Mouse (Mus musculus) 3134 (cell line): Measurements from ENCODE around the gene Ptpro.

Experiments used
- DNase-seq: peaks from one replicate; pipeline ENCODE4 v3.0.0-alpha.2; 2011; ENCODE audit warnings: low spot score; ENCODE audit not compliant: insufficient read length; ENCODE audit errors: extremely low read depth

Ptpro gene

DNA sequence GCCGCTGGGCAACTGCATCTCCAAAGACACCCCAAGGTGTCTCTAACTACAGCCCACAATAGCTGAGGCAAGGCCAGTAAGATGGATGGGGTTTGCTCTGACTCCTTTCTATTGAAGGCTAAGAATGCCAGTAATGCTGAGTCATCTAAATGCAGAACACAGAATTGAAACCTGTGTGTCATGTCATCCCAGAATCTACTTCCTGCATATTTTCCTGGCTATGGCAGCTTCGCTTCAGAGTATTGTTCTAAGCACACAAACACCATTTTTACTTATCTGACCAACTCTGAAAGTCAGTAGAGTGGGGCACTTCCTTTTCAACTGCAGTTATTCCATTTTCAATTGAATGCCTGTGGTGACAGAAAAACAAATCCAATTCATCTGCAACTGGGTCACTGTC lies 40.3 kb downstream of the Ptpro start:
- no peak for DNase-seq

DNA sequence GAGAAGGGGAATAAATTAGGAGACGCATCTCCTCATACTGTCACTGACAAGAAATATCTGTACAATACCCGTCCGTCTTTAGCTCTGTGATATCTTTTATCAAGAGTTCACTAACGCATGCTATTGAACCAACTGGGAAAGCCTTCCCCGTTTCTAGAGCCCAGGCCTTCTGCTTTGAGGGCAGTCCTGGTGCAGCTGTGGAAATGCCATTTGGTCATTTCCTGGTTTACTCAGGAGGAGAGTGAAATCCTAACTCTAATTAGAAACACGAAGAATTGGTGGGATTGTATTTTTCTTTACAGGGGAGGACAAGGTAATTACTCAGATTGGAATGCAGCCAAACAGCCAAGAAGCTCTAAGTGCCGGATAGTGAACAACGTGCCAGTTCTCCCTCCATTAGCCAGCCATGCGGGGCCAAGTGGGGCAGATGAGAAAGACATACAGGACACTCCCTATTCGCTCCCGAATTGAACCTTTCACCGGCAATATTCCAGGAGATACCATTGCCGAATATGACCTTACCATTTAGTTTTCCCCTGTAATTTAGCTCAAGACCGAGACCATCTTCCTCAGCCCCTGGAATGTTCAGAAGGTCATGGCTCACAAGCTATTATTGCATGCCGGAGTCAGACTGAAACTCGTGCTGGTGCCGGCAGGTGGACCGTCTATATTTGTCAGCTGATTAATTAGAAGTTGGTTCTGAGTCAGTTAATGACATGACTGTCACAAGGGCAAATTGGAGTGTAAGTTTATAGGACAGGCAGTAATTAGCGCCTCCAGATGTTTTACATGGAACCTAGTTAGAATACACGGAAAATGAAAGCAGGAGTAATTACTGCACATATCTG lies 43.1 kb downstream of the Ptpro start:
- DNase-seq = no peak

DNA sequence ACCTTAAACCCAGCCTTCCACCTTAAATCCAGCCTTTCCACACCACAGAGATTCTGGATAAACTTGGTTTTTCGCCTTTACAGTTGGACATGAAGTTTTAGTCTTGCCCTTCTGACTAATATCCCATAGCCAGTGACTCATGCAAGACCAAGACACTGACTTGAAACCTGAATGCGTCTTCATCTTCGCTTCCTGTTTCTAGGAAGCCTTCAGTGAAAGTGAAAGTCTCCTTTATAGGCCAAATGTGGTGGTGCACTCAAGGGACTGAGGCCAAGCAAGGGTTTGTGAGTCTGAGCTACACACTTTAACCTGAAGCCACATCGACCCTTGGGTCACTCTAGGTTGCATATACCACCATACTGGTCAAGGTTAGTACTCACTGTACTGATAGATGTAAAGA lies 50.4 kb downstream of the Ptpro start:
- peak; percentile 27 for DNase-seq

DNA sequence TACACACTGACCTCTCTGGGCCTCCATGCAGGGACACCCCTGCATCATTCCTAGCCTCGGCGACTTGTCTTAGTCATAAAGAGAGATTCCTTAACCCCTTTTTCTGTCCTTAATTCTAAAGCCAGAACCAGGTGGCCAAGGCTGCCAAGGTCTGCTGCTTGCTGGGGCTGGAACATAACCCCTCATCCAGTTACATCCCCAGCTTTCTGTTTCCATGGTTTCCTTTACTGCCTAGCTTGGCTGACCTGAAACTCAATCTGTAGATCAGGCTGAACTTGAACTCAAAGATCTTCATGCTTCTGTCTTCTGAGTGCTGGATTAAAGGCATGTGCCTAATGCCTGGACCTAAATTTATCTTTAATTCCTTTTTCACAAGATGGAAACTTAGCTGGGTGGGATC lies 51.7 kb downstream of the Ptpro start:
- DNase-seq = no peak

DNA sequence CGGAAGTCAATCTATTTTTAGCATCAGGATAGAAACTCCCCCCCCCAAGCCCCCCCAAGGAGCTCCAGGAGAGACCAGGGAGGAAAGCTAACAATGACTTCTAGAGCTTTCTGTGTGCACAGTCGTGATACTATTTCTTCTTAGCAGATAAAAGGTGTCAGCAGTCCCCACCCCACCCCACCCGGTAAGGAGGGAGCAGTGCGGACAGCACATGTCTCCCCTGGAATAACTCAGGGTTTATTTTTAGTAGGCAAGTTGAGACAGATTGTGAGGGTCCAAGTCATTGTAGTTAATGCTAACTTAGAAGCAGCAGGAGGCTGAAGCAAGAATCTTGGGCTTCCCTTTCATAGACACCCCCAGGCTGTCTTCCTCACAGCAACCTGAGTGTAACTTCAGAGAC lies 63.1 kb downstream of the Ptpro start:
- DNase-seq = no peak

DNA sequence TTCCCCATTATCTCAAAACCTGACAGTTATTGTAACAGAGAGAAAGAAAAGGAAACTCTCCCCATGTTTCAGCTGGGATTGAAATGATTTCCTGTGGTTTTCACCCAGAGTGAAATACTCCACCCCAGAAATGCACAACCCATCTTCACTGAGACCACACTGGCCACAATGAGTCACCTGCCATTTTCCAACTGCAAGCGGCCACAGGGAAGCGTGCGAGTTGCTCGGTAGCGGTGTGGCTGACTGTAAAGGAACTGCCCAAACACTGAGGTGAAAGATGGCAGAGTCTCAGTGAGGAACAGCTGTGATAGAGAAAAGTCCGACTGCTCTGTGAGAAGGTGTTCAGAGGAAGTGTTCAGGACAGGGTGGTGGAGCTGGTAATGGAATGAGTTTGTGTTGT lies 64.2 kb downstream of the Ptpro start:
- DNase-seq = peak; percentile 75

DNA sequence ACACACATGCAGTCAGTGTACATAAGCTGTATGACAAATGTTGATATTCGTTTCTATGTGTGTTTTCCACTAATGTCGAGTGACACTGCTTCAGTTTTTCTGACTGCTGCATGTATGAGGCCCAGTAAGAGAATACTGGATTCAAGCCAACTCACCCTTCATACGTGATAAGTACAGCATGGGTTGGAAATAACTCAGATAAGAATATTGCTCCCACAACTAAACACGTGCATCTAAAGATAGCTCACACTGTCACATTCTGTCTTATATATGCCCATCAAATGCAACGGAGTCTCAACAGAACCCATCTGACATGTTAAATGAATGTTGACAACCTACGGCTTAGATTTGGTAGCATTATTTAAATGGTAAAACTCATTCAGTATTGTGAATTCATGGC lies 65.4 kb downstream of the Ptpro start:
- no peak for DNase-seq

DNA sequence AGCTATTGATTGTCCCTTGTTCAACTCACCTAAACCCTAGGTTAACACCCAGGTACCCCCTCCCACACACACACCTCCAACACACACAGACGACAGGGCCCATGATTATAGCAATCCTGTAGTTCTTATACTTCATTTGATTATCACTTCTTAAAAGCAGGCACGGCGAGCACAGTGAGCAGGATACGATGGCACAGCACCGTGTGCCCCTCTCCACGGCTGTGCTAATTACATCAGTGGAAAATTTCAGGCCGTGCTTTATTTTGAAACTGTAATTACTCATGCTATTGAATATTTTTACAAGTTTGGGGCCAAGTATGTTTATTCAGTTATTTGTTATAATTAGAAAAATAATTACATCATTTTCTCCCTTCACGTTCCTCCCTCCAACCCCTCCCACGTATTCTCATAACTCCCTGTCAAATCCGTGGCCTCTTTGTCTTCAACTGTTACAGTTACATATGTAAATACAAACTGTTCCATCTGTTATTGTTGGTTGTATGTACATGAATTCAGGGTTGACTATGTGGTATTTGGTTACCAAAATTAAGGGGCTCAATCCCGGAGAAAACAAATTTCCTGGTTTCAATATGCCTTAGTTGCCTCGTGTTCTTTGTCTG lies 66.2 kb downstream of the Ptpro start:
- no peak for DNase-seq

DNA sequence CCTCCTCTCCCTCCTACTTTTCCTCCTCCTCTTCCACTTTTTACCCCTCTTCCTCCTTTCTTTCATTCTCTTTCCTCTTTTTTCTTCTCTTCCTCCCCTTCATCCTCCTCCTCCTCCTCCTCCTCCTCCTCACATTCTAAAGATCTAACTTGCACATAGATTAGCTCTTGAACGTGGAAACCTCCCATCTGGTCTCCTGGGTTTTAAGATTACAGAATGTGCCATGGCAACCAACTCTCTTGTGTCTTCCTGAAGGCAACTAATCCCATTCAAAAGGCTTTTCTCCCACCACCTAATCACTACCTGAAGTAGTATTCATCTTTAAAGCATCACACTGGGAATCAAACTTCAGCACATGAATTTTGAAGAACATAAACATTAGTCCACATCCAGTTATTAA lies 67.5 kb downstream of the Ptpro start:
- no peak for DNase-seq

DNA sequence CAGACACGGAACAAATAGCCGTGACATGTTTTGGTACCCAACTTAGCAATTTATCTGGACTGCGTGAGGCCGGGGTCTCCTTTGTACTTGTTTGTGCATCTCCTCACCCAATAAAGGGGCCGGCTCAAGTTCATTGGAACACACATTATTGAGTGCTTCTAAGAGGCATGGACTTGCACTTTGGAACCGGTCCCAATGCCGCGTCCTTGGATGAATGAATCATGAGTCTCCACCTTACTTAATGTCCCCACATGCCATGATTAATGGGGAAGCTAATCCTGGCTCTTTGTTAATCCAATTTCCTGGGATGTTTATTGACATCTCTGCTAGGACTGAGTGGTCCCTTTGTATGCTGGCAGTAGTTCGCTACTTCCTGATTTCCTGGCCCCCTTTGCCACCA lies 75.6 kb downstream of the Ptpro start:
- peak; percentile 19 for DNase-seq

DNA sequence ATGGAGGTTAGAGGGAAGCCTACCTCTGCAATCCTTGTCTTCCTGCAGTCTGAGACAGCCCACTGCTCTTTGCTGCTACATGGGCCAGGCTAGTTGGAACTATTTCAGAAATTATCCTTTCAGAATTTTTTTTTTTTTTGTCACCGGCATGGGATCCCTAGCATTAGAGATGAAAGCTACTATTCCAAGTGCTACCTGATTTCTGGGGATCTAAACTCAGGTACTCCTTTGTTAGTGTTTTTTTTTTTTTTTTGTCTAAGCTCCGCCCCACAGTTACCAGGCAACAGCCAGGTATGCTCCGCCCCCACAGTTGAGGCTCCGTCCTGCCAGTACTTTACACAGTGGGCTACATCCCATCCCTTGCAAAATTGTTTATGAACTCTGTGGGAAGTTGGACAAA lies 76.1 kb downstream of the Ptpro start:
- no peak for DNase-seq

DNA sequence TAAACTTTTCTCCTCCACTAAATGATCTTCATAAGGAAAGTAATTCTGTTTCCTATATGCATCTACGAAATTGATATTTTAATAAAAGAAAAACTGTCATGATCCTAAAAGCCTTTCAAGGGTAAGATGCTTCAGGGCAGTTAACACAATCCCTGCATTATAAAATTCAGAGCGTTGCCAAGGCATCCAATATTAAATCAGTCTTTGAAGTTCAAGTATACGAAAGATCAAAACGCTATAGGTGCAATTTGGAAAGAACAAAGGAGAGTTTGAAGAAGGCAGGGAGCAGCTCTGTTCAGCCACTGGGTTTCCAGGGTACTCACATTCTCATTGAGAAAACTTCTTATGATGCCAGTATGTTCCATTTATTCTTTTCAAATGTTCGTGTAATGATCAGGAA lies 78.7 kb downstream of the Ptpro start:
- DNase-seq = no peak

DNA sequence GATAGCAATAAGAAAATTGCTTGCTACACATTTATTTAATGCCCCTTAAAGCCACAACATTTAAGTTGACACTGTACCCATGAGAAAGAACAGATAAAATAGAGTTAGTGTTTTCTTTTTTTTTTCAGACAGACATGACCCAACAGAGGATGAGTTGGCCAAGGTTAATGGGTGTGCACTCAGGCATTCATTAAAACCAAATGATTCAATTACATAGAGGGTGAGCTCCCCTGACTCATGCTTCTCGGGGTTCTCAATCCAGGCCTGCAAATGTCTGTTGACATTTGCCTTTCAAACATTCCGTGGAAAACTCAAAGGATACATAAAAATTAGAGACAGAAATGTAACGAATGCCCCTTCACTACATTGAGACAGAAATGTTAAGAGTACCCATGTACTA lies 79.7 kb downstream of the Ptpro start:
- no peak for DNase-seq

DNA sequence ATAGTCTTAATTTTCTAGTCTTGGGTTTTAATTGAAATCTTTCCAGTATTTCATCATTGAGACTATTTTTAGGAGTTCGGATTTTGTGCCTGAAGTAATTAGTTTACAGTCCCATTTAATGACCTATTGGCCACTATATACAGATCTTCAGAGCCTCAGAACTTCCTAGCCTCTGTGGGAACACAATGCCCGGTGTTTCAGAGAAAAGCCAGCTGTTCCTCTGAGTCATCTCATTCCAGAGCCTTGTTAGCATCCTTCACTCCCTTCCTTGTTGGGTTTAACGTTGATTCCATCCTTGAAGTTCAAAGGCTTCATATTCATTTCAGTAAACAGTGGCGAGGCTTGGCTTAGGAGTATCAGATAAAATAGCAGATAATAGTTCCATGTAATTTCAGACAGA lies 87.0 kb downstream of the Ptpro start:
- DNase-seq = no peak

DNA sequence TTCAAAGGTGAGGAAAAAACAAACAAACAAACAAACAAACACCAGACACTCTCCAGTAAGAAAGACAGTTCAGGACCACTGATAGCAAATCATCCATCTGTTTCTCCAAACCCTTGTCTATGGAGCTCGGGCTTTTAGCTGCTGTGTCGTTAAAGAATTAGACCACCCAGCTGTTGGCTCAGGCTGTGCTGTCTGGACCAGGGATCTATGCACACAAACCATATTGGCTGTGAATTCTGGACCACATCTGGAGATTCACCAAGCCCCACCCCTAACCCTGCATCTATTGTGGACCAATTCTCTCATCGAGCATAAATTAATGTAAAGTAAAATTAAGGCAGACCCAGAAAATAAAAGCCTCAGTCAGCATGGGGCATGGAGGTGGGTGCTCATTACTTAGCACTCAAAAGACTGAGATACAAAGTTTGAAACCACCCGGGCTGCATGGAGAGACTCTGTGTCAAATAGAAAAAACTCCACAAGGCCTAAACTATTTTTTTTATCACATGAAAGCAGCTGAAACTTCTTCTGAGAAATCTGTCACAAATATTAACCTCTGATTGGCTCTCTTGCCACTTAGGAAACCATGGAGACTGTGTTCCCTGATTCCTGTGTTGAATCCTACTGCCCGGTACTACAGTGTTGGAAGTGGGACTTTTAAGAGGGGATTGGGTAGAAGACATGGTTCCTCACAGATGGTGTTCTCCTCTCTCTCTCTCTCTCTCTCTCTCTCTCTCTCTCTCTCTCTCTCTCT lies 91.7 kb downstream of the Ptpro start:
- DNase-seq = no peak

DNA sequence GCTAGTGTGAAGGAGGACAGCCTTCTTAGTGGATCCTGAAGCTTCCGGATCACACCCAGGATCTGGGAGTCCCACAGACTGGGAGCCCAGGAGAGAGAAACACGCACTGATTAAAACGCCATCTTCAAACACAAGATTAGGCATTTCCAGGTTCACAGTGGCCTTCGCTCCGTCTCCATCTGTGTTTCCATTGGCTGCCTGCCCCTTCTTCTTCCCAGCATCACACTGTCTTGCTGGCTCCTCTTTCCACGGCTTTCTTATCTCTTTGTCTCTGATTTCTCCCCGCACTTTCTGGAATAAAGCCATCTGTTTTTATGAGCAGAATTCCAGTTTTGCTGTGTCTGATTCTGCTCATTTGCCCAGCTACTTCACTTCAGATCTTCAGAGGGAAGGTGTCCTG lies 108.0 kb downstream of the Ptpro start:
- no peak for DNase-seq

DNA sequence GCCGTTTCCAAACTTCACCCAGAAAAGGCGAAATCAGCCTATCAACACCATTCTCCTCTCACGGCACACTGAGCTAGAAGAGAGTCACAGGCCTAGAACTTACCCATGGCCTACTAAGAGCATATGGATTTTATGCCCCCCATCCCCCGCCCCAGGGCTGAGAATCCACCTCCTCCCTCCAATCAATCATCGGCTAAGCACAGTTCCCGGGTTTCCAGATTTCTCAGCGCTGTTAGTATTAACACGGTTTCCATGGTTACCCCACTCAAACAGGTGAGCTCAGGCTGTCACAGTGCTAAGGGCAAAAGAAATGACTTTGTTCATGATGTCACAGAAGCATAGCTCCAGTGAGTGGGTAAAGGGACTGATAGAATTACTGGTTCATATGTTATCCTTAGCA lies 110.1 kb downstream of the Ptpro start:
- DNase-seq = no peak

DNA sequence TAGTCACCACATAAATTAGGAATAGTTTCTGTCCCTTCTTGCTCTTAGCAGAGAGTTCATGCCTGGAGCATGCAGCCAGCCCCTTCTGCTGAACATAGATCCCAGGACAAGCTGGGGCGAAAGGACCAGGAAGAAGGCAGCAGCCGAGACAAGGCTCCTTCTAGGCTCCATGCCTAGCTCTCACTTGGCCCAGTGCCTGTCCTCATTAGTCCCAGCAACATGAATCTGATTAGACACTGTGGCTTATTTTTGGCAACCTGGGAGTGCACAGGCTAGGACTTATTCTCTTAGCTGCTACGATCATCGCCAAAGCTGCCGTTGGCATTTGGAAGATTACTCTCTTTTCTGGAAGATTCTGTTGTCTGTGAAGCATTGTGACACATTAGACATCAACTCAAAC lies 112.6 kb downstream of the Ptpro start:
- DNase-seq = no peak

DNA sequence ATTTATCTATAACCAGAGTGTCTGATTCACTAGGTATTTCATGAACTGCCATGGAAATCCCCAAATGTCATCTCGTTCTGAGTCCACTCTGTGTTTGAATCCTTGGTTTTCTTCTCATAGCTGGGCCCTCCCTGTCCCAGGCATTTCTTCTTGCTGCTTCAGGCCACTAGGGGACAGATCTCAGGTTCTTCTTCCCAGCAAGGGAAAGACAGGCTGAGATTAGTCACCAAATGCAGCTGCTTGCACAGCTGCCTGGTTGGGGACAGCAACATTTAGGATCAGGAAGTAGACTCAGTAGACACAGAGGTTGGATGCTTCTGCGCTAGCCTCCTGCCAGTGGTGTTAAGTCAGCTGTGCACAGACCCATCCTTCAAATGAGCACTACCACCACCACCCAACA lies 113.5 kb downstream of the Ptpro start:
- DNase-seq = no peak

DNA sequence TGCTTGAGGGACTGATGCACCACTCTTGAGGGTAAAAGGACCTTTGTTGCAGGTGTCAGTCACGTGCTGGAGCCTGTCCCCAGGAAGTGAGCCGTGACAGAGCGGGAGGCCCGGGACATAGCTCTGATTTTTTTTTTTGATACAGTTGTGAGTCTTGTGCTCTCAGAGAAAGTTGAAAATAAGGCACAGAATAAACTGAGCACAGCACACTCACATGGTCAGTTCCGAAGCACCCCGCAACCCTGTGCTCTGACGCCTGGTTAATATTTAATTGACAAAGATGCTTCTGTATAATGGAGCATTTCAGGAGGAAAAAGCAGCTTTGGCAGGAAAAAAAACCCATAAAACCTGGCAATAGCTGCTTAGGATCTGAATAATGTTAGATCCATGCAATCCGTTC lies 118.6 kb downstream of the Ptpro start:
- no peak for DNase-seq

DNA sequence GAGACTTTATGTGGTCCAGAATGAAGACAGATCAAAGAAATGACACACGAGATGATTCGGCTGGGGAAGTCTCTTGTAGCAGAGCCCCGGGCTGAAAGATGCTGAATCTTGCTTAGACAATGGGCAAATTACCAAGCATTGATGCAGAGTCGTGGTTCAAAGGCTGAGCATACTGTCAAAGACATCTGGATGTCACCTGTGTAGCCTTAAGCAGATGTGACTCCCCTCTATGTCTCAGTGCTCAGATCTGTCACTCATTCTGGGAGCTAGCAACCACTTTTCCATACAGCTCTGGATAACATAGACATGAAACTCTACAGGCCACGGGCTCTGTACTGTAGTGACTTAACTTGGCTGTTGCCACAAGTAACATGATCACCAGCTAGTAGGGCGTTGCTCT lies 119.3 kb downstream of the Ptpro start:
- no peak for DNase-seq

DNA sequence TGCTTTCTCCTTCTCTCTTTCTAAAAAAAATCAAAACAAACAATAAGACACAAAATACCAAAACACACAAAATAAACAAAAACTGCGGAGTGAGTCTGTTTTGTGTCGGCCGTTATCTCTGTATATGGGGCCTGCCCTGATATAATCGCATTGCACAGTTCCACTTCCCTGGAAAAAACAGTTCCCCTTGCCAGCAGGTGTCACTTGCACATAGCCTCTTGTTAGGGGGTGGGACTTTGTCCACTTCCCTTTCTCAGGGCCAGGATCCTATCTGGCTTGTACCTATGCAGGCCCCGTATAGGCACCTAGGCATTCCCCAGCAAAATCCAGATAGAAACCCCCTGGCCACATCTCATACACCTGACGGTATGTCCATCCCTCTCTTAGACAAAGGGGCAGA lies 121.8 kb downstream of the Ptpro start:
- no peak for DNase-seq
